Mouse (Mus musculus) CH12F3 (cell line): ENCODE measurements around the gene Radil.

ENCODE experiments used
- in situ Hi-C: fragments of 300-500 bp; cut with MboI; formaldehyde crosslinking; loops from 2 replicates; pipeline ENCODE4 v1.14.3; 2020; ENCODE audit warnings: low sequenced_read_pairs

The Radil gene

DNA sequence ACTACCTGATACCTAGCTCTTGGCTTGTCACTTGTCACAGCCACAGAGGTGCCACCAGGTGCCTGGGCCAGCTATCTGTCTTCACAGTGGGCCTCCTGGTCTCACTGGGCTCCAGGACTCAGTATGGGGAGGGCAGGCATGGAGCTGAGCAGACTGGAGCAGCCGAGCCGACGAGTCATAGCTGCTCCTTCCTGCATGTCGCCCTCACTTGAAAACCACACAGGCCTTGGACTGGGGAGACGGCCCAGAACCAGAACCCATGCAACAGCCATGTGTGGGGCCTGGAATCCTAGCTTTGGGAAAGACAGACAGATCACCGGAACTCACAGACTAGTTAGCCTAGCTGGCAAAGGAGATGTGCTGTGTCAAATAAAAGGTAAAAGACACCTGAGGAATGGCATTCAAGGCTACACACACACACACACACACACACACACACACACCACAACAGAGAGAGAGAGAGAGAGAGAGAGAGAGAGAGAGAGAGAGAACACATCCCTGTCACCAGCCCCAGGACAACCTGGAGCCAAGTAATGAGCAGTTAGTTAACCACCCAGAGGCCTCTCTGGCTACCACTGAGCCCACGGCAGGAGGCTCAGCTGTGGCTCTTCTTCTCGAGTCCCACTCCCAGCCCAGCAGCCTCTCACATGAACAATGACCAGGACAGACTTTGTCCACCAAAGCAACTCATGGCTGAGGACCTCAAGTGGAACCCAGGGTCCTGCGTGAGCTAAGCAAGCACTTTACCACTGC, 60.8 kb downstream of the Radil start:
- in situ Hi-C loops: no loop called here

DNA sequence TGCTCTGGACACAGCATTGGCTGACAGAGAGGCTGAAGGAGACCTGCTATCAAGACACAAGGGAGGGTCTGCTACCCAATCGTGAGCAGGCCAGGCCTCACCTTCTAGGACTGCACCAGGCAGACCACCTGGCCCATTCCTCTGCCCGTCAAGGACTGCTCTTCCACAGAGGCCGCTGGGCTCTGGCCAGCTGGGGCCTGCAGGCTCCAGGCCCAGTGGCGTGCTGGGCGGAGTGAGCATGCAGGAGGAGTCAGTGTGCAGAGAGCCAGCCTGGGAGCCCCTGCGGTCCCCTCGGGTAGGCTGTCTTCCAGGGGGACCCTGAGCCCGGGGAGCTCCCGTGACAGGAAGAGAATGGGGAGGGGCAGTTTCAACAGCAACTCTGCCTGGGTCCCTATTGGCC, 64.2 kb downstream of the Radil start:
- in situ Hi-C loops: no loop called here

DNA sequence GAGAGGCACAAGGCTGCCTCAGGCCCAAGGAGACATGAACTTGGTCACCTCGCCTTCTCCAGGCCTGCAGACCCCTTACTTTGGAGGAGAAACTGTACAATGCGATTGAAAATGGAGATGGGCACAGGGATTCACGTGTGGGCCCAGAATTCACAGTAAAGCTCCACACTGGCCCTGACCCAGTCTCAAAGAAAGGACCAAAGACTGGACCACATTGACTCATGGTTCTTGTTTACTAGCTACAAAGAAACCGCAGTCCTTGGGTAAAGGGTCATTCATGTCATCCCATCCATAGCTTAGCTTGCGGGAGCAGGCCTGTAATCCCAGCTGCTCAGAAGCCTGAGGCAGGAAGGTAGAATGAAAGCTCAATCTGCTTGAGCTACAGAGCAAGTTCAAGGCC, 67.3 kb downstream of the Radil start:
- in situ Hi-C loops: no loop called here

DNA sequence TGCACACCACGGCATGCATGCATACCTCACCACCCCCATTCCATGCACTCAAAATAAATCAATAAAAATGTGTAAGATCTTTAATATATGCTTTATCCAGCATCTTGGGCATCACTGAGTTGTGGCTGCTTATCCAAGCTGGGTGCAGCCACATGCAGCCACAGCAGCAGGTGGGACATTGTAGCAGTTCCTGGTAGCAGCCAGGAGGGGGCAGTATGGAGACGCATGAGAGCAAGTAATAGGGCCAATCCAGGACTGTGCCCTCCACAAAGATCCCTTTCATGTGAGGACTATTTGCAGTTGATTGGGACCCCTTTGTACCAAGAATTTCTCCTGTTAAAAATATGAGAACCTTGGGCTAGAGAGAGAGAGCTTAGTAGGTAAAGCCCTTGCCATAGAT, 68.4 kb downstream of the Radil start:
- in situ Hi-C loops: no loop called here

DNA sequence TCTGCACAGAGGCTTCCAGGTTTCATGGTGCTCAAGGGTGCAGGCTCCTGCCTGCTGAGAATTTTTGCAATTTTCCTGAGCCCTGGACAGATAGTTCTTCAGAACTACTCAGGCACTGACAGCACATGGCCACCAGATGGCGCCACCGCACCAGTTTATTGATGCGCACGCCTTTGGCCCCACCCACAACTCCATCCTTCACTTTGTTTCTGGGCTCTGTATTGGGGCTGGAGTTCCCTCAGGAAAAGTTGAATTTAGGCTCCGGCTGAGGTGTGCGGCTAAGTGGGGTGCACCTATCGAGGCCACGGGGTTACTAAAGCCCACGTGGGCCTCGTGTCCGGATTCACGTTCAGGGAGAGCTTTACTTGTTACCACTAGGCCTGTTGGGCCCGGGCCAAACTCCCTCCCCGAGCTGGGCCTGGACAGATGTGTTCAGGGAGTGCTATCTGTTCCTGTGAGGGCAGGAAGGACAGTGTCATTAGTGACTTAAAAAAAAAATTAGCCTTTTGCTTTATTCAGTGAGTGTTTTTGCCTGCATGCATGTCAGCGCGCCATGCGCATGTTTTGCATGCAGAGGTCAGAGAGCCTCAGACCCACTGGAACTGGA, 72.0 kb downstream of the Radil start:
- in situ Hi-C loops: no loop called here

DNA sequence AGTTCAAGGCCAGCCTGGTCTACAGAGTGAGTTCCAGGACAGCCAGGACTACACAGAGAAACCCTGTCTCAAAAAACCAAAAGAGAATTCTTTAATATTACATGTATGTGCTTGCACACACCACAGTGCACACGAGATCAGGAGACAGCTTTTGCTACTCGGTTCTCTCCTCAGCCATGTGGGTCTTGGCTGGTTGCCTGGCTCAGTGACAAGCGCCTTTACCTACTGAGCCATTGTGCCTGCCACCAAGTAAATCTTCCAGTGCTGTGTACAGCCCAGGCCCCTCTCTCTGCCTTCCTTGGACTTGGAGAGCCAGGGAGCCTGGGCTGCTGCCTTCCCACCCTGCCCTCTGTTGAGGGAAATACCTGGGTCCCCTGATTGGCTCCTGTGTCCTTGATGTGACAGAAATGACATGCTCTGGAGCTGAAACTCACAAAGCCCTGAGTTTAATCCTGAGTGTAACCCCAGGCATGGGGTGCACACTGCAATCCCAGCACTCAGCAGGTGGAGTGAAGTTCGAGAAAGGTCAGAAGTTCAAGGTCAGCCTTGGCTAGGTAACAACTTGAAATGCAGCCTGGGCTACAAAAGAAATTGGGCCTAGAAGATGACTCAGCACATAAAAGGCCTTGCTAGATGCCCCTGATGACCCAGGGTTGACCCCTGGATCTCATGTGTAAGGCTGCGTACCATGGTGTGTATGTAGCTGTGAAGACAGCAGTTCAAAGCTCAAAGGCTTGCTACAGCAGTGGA, 72.9 kb downstream of the Radil start:
- in situ Hi-C loops: no loop called here

DNA sequence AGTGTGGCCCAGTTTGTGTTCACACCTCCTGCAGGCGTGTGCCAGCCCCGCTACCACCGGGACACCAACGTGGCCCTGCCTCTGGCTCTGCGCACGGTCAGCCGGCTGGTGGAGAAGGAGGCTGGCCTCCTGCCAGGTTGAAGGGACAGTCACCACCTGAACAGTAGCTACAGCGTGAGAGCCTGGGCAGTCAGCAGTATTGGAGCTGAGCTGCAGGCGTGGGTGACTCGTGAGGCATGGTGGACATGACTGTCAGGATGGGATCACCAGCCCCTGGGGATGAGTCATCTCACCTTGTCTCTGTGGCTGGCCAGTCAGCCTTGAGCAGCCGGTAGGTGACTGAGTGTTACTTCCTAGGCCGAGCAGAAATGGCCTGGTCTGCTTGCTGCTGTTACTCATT, 73.6 kb downstream of the Radil start:
- in situ Hi-C loops: no loop called here

DNA sequence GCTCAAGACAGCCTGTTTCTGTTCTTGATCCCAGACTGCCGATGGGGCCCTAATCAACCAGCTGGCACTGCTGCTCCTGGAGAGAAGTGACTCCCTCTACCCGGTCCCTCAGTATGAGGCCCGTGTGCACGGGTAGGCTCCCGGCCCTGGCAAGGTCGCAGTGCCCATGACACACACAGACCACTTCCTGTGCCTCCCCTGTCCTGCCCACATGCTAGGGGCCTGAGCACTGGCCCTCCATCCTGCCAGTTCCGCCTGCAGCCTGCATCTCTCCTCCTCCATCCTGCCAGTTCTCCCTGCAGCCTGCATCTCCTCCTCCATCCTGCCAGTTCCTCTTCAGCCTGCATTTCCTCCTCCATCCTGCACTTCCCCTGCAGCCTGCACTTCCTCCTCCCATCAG, 75.2 kb downstream of the Radil start:
- in situ Hi-C loops: no loop called here

DNA sequence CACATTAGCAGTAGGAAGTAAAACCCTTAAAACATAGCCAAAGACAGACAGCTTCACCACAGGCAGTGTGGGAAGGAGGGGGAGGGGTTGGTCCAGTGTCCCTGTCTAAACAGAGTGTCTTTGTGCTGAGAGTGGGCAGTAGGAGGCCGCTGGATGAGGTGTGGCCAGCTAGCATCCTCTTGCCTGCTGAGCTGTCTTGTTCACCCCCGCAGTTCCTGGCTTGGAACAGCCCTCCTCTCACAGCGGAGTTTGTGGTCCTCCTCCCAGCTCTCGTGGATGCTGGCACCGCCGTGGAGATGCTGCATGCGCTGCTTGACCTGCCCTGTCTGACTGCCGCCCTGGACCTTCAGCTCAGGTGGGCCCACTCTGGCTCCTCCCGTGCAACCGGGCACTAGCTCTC, 77.2 kb downstream of the Radil start:
- in situ Hi-C loops: no loop called here

DNA sequence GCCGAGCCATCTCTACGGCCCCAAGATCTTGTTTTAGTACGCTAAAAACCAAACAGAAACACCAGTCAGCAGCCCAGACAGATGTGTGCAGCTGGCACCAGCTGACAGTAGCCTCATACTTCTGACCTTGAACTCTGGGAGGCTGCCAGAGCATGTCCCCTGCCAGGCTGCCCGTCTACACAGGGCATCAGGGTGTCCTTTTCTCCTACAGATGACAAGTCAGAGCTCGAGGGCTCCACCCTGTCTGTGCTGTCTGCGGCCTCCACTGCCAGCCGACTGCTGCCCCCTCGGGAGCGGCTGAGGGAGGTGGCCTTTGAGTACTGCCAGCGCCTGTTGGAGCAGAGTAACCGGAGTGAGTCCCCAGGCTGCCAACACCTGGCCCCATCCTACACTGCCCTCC, 81.1 kb downstream of the Radil start:
- in situ Hi-C loops: no loop called here

DNA sequence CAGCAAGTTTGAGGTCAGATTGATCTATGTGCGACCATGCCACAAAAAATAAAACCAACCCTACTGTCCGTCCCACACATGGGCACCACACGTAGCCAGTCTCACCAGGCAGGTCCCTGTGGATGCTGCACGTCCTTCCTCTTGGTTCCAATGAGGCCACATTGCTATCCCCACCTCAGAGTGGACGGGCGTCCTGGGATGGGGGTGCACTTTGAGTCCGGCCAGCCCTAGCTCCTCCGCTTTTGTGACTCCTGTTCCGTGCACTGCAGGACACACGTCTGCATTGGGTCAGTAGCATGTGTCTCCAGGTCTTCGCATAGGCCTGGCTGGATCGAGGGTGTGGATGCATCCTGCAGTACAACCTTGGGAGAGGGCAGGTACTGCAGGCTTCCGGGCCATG, 82.5 kb downstream of the Radil start:
- in situ Hi-C loops: no loop called here

DNA sequence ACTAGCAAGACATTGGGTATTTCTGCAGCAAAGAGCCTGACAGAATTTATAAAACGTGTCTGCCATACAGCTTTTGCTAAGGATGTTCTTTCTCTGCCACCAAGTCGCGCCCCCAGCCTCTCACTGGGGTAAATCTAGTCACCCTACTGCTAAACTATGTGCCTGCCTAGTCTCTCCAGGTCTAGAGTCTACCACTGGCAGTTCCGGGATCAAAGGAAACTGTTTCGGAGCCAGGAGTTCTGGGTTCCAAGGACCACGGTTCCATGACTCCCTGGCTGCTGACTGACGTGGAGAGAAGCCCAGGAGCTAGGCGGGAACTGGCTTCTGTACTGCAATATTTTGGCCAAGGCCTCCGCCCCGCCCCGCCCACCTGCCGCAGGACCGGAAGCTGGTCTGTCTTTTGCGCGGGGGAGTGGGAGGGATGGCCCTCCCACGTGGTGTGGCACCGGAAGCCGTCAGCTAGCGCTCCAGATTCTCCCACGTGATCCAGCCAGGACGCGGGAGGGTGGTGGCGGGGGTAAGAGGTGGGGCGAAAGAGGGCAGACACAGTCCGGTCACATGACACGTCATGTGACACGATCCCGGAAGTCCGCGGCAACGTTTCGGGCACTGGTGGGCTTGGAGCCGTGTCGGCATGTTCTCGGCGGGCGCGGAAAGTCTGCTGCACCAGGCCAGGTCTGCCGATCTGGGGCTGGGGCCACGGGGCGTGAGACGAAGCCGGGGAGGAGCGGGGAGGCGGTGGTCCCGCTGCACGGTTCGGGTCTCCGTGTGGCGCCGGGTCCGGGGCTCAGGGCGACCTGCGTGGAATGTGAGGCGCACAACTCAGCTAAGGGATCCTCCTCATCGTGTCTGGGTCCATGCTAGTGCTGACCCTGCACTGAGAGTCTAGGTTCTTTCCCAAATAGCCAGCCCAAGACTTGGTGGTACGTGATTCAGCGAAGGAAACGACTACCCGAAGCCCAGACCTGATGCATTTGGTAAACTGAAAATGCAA, 87.1 kb downstream of the Radil start, which contains the start of gene Ap5z1:
Gene Ap5z1 (plus strand): TSS at position 484 of the 994 bp plus-strand sequence.
- in situ Hi-C loops: no loop called here

DNA sequence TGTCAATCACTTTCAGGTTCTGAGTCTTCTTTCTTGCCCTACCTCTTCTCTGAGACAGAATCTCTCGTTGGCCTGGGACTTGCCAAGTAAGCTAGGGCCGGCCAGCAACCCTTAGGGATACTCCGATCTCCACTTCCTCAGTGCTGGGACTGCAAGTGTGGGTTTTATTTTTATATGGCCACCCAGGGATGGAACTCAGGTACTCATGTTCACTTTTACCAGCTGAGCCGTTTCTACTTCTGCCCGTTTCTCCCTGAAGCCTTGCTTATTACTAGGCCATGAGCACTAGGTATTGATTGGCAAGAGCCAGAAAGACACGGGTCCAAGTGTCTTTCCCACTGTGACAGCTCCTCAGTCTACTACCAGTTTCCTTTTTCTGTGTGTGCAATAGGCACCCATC, 87.9 kb downstream of the Radil start:
- in situ Hi-C loops: no loop called here

DNA sequence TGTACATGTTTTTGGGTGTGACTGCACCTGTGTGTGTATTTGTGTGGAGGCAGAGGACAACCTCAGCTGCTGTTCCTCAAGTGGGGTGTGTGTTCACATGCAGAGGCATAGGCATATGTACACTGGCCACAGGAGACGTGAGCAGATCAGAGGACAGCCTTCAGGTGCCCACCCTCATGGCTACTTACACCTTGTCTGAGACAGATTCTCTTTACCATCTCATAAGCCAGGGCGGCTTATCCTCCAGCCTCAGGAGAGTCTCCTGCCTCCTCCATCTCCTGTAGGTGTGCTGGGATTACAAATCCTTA, 88.3 kb downstream of the Radil start:
- in situ Hi-C loops: no loop called here

DNA sequence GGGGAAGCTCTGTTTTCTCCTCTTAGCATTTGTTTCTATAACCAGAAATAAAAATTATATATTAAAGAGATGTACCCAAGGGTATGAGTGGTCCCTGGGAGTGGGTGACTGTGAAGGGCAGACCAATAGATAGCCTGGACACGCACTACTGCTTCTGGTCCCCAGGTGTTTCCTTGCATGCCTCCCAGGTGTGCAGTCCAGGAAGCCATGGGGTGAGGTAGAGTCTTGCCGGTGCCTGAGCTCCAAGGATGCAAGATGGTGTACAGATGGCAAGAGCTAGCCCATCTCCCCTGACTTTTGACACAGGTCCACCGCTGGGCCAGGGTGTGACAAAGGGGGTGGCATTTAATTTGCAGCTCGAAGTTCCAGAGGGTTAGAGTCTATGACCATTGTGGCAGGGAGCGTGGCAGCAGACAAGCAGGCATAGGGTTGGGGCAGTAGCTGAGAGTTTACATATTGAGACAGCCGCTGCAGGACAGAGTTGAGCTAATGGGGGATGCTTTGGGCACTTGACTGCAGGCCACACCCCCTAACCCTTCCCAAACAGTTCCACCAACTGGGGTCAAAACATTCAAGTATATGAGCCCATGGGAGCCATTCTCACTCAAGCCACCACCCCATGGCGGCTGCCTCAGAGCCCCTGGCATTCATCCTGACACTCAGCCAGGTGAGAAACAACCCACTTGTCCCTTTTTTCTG, 88.8 kb downstream of the Radil start:
- in situ Hi-C loops: no loop called here

DNA sequence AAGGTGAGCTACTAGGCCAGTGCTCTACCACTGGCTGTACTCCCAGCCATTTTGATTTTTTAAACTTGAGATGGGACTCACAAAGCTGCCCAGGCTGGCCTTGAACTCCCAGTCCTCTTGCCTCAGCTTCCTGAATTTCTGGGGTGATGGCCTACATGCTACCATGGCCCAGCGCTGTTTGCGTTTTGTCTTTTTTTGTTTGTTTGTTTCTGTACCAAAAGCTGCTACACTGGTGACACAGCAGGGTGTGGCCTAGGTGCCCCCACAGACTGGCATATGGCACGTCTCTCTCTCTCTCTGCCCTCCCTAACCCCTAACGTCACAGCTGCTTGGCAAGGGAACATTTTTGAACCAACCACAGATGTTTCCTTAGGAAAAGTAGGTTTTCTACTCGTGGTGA, 91.1 kb downstream of the Radil start:
- in situ Hi-C loops: no loop called here

DNA sequence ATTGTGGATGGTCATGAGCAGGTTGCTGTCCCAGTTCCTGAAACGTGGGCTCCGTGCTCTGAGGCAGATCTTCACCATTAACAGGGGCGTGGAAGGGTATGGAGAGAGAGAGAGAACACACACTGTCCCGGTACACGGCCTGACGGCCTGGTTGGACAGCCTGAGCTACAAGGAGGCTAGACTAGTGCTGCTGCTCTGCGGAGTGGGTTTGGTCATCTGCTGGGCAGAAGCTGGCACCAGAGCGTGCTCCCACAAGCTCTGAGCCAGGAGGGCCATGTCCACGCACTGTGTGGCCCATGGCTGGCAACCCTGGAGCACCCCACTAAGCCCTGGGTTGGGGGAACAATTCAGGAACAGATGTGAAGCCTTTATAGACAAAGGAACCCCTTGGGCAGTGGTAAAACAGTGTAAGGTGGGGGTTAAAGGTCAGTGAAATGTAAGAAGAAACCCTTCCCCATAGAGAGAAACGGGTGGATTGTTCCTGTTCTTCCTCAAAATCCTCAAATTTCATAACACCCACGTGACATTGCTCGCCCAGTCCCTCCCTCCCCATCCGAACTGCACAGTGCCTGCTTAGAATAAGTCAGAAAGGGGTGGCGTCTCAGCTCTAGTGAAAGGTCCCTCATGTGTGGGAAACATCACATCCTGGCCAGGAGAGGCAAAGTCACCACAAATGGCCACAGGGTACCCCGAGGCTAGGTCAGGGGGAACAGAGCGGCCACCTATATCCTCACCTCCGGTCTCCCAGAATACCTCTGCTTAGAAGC, 91.9 kb downstream of the Radil start:
- in situ Hi-C loops: no loop called here

DNA sequence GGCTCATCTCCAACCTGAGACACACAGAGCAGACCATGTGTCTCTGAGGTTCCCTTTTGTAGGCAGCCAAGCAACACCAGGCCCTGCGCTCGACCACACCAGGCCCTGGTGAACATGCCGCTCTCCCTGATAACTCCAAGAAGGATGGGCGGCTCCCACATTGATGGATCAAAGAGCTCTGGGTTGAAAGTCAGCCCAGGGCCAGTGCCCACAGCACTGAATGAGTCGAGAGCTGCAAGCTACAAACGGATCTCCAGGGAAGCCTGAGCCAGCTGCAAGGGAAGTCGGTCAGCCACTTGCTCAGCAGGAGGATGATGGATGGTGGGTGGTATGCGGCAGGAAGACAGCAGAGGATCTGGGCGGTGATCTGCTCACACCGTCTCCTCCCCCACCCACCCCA, 93.6 kb downstream of the Radil start:
- in situ Hi-C loops: no loop called here

DNA sequence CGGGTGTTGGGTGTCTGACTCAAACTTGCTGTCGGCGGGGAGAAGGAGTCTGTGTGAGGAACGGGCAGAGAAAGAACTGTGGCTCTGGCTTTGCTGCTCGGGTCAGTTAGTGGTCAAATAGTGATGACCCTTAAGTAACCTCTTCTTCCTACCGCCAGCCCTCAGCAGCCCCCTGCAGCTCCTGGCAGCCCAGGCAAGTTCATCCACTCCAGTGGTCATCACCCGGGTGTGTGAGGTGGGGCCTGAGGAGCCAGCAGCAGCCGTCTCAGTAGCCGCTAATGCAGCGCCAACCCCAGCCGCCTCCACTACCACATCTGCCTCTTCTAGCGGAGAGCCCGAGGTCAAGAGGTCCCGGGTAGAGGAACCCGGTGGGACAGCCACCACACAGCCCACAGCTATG, 94.6 kb downstream of the Radil start:
- in situ Hi-C loops: no loop called here

DNA sequence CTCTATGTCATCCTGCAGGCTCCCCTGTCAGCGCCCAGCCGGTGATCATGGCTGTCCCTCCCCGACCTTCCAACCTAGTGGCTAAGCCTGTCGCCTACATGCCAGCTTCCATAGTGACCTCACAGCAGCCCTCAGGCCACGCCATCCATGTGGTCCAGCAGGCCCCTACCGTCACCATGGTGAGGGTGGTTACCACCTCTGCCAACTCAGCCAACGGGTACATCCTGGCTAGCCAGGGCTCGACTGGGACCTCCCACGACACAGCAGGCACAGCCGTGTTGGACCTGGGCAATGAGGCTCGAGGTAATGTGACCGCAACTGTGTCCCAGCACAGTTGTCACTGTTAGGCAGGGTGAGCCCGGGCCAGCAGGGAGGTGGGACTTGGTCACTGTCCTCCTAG, 97.2 kb downstream of the Radil start:
- in situ Hi-C loops: no loop called here
